Mouse (Mus musculus) lung, postnatal 25 days (tissue): Measurements from ENCODE around the gene Pou2f2.
"Not testable (repeated sequence)": the region's sequence is repeated elsewhere in the genome, so short reads cannot be mapped to it uniquely, and the experiment has no call there.

Experiments used
- DNase-seq: peaks from one replicate; pipeline ENCODE4 v3.0.0; 2022; ENCODE audit warnings: low spot score

Gene Pou2f2

GRCm38 (mm10) chr7:25058394-25058793 is 121.1 kb downstream of the Pou2f2 start:
- DNase-seq = no peak

- no peak for DNase-seq
These were observed 121.6 kb downstream of the Pou2f2 start for GRCm38 (mm10) chr7:25057888-25058287.

- DNase-seq = peak; percentile 15
These were observed 122.6 kb downstream of the Pou2f2 start for GRCm38 (mm10) chr7:25056951-25057350.

- no peak for DNase-seq
These were observed 126.9 kb downstream of the Pou2f2 start for GRCm38 (mm10) chr7:25052587-25052986.

- DNase-seq = no peak
These were observed 130.1 kb downstream of the Pou2f2 start for GRCm38 (mm10) chr7:25049295-25049930.

GRCm38 (mm10) chr7:25047363-25047762 is 132.2 kb downstream of the Pou2f2 start:
- no peak for DNase-seq

GRCm38 (mm10) chr7:25044599-25044998 is 134.9 kb downstream of the Pou2f2 start:
- DNase-seq = not testable (repeated sequence)

GRCm38 (mm10) chr7:25041921-25042320 is 137.6 kb downstream of the Pou2f2 start:
- DNase-seq = no peak
